Mouse (Mus musculus) embryonic stem cell, embryonic (primary cell): ENCODE measurements around the gene Tm4sf4.

ENCODE experiments used
- CTCF ChIA-PET, 4 experiments: fragments of 300-600 bp in 2 of 4; fragments of 350-600 bp in 2 of 4; sonication (Branson Sonifier 250); formaldehyde crosslinking; loops; one replicate each; lab custom pipeline; 2022; ENCODE audit warnings: inconsistent platforms in 2 of 4; lab: Charles Lee
- POLR2A ChIA-PET, 4 experiments: fragments of 300-600 bp in 2 of 4; fragments of 350-600 bp in 2 of 4; sonication (Branson Sonifier 250); formaldehyde crosslinking; loops; one replicate each; lab custom pipeline; 2022; ENCODE audit warnings: antibody characterized with exemption in 4 of 4, inconsistent platforms in 1 of 4; lab: Charles Lee

The Tm4sf4 gene

GRCm38 (mm10) chr3:57425089-57425730 is at the start of gene Tm4sf4:
Tm4sf4 (plus strand) TSS chr3:57425314.
- POLR2A ChIA-PET = interaction anchor here in 1 of 4 experiments (0.5 kb wide), 1 partner anchor 136 kb away, joined by 3 read pairs; no protein-coding TSS in a partner anchor
- CTCF ChIA-PET = no interaction called here

GRCm38 (mm10) chr3:57386423-57386822 is 38.7 kb upstream of the Tm4sf4 start:
- ChIA-PET CTCF (interaction anchor here in 1 of 4 experiments (0.6 kb wide), 1 partner anchor 26 kb away, joined by 3 read pairs; no protein-coding TSS in a partner anchor), POLR2A (no interaction called here)

- CTCF ChIA-PET = interaction anchor here in 1 of 4 experiments (0.6 kb wide), 1 partner anchor 26 kb away, joined by 3 read pairs; no protein-coding TSS in a partner anchor
- POLR2A ChIA-PET = no interaction called here
These were observed 38.2 kb upstream of the Tm4sf4 start for GRCm38 (mm10) chr3:57386895-57387294.

- CTCF ChIA-PET = no interaction called here
- POLR2A ChIA-PET = no interaction called here
These were observed 37.5 kb upstream of the Tm4sf4 start for GRCm38 (mm10) chr3:57387593-57387992.

GRCm38 (mm10) chr3:57411535-57411934 is 13.6 kb upstream of the Tm4sf4 start:
- ChIA-PET POLR2A (no interaction called here), CTCF (no interaction called here)

GRCm38 (mm10) chr3:57420233-57420632 is 4.9 kb upstream of the Tm4sf4 start:
- ChIA-PET CTCF (no interaction called here), POLR2A (no interaction called here)

GRCm38 (mm10) chr3:57420660-57421059 is 4.5 kb upstream of the Tm4sf4 start:
- ChIA-PET POLR2A (no interaction called here), CTCF (no interaction called here)

GRCm38 (mm10) chr3:57426351-57426750 is 1.2 kb downstream of the Tm4sf4 start:
- ChIA-PET CTCF (no interaction called here), POLR2A (interaction anchor here in 1 of 4 experiments (0.6 kb wide), 1 partner anchor 135 kb away, joined by 3 read pairs; no protein-coding TSS in a partner anchor)

GRCm38 (mm10) chr3:57428682-57429464 is 3.8 kb downstream of the Tm4sf4 start:
- ChIA-PET POLR2A (no interaction called here), CTCF (interaction anchor here in 3 of 4 experiments (0.6 to 1.6 kb wide), 3 partner anchors 76 to 162 kb away, joined by 3 to 12 read pairs (median 7); no protein-coding TSS in a partner anchor)

GRCm38 (mm10) chr3:57429486-57429885 is 4.4 kb downstream of the Tm4sf4 start:
- POLR2A ChIA-PET = no interaction called here
- CTCF ChIA-PET = interaction anchor here in 2 of 4 experiments (0.7 to 1.6 kb wide), 2 partner anchors 162 kb away, joined by 3 to 12 read pairs; no protein-coding TSS in a partner anchor

- ChIA-PET CTCF (no interaction called here), POLR2A (no interaction called here)
These were observed 6.6 kb downstream of the Tm4sf4 start for GRCm38 (mm10) chr3:57431706-57432105.

- CTCF ChIA-PET = interaction anchor here in 1 of 4 experiments (1.1 kb wide), 1 partner anchor 167 kb away, joined by 3 read pairs; no protein-coding TSS in a partner anchor
- POLR2A ChIA-PET = no interaction called here
These were observed 10.2 kb downstream of the Tm4sf4 start for GRCm38 (mm10) chr3:57435364-57435763.

GRCm38 (mm10) chr3:57440956-57441355 is 15.8 kb downstream of the Tm4sf4 start:
- CTCF ChIA-PET = interaction anchor here in 1 of 4 experiments (0.7 kb wide), 1 partner anchor 173 kb away, joined by 3 read pairs; no protein-coding TSS in a partner anchor
- POLR2A ChIA-PET = no interaction called here

- ChIA-PET POLR2A (no interaction called here), CTCF (interaction anchor here in 1 of 4 experiments (0.6 kb wide), 1 partner anchor 48 kb away, joined by 3 read pairs; no protein-coding TSS in a partner anchor)
These were observed 20.6 kb downstream of the Tm4sf4 start for GRCm38 (mm10) chr3:57445706-57446105.

GRCm38 (mm10) chr3:57447889-57448288 is 22.8 kb downstream of the Tm4sf4 start:
- POLR2A ChIA-PET = interaction anchor here in 1 of 4 experiments (0.6 kb wide), 1 partner anchor 362 kb away, joined by 3 read pairs; no protein-coding TSS in a partner anchor
- CTCF ChIA-PET = no interaction called here

GRCm38 (mm10) chr3:57448445-57448844 is 23.3 kb downstream of the Tm4sf4 start:
- ChIA-PET CTCF (interaction anchor here in 2 of 4 experiments (0.6 kb wide), 3 partner anchors 9 to 1840 kb away, joined by 3 read pairs; no protein-coding TSS in a partner anchor), POLR2A (interaction anchor here in 1 of 4 experiments (0.6 kb wide), 1 partner anchor 362 kb away, joined by 3 read pairs; no protein-coding TSS in a partner anchor)

- CTCF ChIA-PET = interaction anchor here in 3 of 4 experiments (0.6 to 0.7 kb wide), 3 partner anchors 116 to 957 kb away, joined by 3 to 6 read pairs (median 4); no protein-coding TSS in a partner anchor
- POLR2A ChIA-PET = interaction anchor here in 2 of 4 experiments (1.2 to 1.4 kb wide), 4 partner anchors 12 to 117 kb away, joined by 3 to 8 read pairs (median 4); partner anchors contain the start of gene Wwtr1 (in 1 of the 2)
These were observed 33.5 kb downstream of the Tm4sf4 start for GRCm38 (mm10) chr3:57458652-57459051.

GRCm38 (mm10) chr3:57463302-57463701 is 38.2 kb downstream of the Tm4sf4 start:
- POLR2A ChIA-PET = no interaction called here
- CTCF ChIA-PET = interaction anchor here in 2 of 4 experiments (0.6 to 0.7 kb wide), 2 partner anchors 133 to 163 kb away, joined by 3 to 5 read pairs; no protein-coding TSS in a partner anchor

GRCm38 (mm10) chr3:57466289-57466688 is 41.2 kb downstream of the Tm4sf4 start:
- POLR2A ChIA-PET = no interaction called here
- CTCF ChIA-PET = interaction anchor here in 1 of 4 experiments (1.5 kb wide), 1 partner anchor 160 kb away, joined by 3 read pairs; no protein-coding TSS in a partner anchor
